Mouse (Mus musculus) thymus, postnatal 4 days (tissue): Measurements from ENCODE around the gene Nup153.

Experiments
- DNase-seq: peaks from one replicate; pipeline ENCODE4 v3.0.0; 2021

Nup153 gene

GRCm38 (mm10) chr13:46727837-46728268 is at the start of gene Nup153:
Gene Nup153 (minus strand): TSS chr13:46727940.
- peak; percentile 99 for DNase-seq

DNA sequence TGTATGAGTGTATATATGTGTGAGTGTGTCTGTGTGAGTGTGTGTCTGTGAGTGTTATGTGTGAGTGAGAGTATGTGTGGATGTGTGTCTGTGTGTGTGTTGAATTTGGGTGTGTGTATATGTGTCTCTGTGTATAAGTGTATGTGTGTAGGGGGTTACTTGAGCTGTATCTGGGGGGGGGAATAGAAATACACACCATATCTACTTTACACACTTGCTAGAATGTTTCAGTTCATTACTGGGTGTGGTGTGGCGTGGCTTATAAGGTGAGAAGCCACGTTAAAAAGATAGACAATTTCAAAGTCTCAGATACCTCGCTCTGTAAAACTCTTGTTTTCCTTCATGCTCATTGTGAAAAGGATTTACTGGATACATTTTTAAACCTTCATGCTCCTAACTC is 49.7 kb upstream of the Nup153 start:
- DNase-seq = no peak

DNA sequence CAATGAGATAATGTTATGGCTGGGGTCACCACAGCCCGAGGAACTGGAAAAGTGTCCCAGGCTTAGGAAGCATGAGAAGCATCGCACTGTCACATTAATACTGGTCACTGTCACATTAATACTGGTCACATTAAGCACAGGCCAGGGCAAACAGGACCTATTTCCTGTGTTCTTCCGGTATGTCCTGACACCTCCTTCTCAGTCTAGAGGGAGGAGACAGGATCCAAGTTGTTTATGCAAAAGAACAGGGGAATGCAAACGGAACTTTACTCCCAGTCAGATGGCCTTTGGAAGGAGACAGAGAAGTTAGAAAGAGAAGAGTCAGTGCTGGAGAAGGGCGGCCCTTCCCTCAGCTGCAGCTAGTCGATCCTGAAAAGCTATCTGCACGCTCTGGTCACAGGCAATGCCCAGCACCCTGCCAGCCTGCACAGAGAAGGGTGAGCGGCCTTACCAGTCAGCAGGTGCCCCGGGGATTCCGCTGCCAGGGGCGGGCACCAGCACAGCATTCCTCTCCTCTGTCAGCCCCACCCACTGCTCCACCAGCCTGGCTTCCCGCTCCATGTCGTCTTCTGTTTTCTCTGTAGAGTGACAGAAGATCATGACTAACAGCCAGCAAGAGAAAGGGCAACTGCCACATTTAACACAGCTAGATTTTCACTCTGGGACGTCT is 49.0 kb upstream of the Nup153 start:
- no peak for DNase-seq

GRCm38 (mm10) chr13:46774998-46775397 is 47.3 kb upstream of the Nup153 start:
- no peak for DNase-seq

GRCm38 (mm10) chr13:46772581-46772980 is 44.8 kb upstream of the Nup153 start:
- no peak for DNase-seq

DNA sequence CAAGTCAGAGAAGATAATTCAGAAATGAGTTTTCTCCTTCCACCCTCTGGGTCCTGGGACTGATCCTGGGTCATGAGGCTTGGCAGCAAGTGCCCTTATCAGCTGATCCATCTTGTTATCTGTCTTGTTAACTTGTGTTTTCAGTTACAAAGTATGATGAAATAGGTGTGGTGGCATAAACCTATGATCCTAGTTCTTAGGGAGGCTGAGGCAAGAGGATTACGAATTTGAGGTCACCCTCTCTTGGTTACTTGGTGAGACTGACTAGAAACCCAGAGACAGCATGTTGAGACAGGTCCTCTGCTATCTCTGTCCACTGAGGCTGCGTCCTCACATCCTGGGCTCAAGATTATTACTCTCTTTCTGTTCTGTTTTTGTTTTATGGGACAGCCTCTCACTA is 37.6 kb upstream of the Nup153 start:
- DNase-seq = no peak

GRCm38 (mm10) chr13:46763210-46763609 is 35.5 kb upstream of the Nup153 start:
- no peak for DNase-seq

GRCm38 (mm10) chr13:46760921-46761320 is 33.2 kb upstream of the Nup153 start:
- DNase-seq = no peak

DNA sequence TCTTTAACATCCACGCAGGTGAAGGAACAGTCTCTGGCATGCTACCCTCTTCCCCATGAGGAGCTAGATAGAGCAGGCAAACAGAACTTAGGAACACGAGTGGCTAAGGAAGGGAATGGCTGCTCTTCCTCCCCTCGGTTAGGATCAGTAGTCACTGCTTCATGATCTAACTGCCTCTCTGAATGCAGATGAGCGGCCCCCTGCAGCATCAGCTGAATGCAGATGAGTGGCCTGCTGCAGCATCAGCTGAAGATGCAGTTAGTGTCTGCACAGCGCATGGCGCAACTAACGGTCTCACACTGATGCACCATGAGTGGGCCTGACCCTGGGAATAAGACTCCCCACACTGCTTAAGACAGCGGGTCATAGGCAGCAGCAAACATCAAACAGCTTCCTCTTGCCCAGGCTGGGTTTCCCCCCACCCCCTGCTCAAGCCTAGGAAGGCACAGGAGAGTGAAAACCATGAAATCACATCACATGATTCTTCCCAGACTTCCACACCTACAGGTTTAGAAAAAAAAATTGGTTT is 31.6 kb upstream of the Nup153 start:
- DNase-seq = no peak

- DNase-seq = no peak
Measured at GRCm38 (mm10) chr13:46758627-46759026, 30.9 kb upstream of the Nup153 start.

GRCm38 (mm10) chr13:46757946-46758345 is 30.2 kb upstream of the Nup153 start:
- no peak for DNase-seq

DNA sequence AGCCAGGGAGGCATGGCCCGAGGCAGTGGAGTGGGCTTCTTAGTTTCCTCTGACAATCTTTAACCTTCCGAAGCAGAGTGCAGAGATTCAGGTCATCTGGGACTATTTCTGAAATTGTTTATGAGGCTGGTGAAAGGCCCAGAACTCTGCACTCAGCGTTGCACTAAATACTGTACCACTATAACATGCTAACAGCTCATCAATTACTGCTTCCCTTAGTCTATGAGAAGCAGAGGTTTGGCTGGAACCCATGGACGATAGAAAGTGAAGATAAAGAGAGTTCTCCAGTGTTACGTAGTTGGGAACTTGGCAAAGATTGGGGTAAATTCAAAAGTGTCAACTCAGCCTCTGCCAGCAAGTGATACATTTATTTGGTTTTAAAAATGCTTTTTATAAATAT is 25.6 kb upstream of the Nup153 start:
- no peak for DNase-seq

- no peak for DNase-seq
Measured at GRCm38 (mm10) chr13:46752566-46753229, 25.0 kb upstream of the Nup153 start.

DNA sequence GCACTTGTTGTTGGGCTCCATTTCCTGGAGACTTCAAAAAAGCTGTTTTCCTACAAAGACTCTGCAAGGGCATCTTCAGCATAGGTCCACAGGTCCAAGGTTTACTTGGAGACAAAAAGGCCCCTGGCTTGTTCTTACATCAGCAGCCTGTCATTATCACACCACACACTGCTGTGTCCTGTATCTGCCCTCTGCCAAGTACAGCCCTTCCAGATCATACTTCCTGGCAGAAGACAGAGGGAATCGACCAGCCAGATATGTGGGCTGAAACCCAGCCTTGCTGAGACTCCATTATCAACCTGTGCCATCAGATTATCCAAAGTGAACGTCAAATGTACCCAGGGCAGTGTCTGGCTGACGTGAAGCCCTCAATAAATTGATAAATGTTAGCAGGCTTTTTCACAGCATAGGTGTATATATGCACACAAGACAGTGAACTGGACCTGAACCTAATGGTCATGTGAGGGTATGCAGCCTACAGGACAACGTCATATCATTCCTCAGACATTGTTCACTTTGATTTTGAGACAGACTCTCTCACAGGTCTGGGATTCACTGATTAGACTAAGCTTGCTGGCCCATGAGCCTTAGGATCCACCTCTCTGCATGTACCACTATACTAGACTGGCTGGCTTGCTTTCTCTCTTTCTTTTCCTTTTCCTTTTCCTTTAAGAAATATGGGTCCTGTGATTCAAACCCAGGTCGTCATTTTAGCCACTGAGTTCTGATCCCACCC is 20.6 kb upstream of the Nup153 start:
- DNase-seq = no peak

DNA sequence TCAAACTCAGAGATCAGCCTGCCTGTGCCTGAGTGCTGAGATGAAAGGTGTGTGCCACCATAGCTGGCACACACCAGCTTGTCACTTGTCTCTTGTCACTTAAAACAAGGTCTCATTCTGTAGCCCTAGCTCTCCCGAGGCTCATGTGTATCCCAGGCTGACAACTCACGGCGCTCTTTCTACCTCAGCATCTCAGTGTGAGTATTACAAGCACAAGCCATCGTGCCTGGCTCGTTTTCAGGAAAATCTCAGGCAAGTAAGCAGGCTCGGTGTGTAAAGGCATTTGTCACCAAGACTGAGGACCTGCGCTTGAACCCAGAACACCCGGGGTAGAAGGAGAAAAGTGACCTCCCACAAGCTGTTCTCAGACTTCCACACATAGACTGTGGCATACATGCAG is 16.1 kb upstream of the Nup153 start:
- no peak for DNase-seq

- no peak for DNase-seq
Measured at GRCm38 (mm10) chr13:46742367-46742766, 14.6 kb upstream of the Nup153 start.

- no peak for DNase-seq
Measured at GRCm38 (mm10) chr13:46739426-46739825, 11.7 kb upstream of the Nup153 start.

- no peak for DNase-seq
Measured at GRCm38 (mm10) chr13:46737482-46737881, 9.7 kb upstream of the Nup153 start.

GRCm38 (mm10) chr13:46736479-46736865 is 8.7 kb upstream of the Nup153 start:
- DNase-seq = no peak

DNA sequence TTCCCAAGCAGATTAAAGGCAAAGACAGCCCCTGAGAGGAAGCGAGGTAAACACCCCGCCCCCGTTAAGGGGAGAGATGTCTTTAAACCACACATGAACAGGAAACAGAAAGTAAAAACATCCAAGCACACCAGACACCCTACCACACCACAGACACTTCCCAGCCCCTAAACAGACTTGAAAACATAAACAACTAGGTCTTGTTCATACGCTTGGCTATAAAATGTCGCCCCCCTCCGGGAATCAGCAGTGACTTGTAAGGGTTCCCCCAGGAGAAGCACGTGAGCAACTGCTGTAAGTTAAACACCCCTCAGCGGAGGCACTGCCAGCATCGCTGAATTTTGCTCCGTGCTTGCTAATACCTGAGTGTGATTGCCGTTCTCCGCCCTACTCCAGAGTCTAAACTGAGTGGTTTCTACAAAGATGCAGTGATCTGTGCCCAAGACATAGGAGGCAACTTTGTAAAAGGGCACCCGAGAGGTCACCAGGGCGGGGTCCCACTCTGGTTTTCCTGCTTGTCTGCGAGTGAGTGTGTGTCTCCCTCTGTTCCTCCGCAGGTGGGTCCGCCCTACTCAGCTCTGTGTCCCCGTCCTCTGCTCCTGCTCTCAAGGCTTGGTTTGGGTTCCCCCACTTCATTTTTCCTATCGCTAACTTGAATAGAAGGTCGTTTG is 8.2 kb upstream of the Nup153 start:
- DNase-seq = peak; percentile 83

DNA sequence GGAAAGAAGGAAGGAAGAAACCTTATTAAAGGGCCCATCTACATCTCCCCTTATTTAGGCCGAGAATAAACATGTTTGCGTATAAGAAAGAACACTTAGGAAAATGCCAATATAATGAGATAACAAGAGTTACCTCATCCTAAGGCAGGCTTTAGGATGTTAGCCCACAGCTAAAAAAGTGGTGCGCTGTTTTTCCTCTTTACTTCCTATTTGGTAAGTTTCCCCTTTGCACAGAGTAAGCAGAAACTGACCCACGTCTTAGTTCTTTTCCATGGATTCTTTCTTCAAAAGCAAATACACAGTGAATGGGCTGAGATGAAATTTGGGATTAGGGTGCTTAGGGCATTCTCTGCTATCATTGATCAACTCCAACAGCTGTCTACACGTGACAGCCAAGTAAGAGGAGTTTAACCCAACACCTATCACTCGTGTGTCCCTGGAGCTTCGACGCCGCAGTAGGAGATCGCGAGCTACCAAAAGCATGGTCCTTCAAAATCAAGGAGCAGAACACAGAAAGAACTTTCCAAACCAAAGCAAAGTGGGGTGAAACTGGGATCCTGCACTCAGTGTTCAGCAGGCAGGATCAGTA is 7.6 kb upstream of the Nup153 start:
- no peak for DNase-seq

GRCm38 (mm10) chr13:46729998-46730397 is 2.3 kb upstream of the Nup153 start:
- no peak for DNase-seq

DNA sequence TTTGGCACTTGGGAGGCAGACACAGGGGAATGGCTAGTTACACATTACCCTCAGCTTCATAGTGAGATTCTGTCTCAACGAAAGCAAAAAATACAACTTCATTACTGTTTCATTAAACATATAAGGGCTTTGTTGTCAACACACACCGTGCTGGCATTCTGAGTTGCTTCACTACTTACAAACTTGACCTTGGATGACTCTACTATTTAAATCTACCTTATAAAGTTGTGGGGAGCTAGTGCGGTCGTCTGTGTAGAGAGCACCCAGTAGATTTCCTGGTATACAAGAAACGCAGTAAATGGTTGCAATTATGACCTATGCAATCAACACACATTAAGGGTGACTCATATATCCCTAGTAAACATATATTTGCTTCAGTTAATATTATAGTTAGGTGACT is 671 bp upstream of the Nup153 start:
- no peak for DNase-seq
